Mouse (Mus musculus) bone marrow macrophage, adult 2 months (primary cell): ENCODE results near the gene Cyp2j12.

Experiments used
- CTCF ChIP-seq: IDR thresholded peaks from 2 replicates; pipeline ENCODE4 v1.5.1; 2012; ENCODE audit warnings: low read depth, mild to moderate bottlenecking, low read length, moderate library complexity
- POLR2A ChIP-seq: IDR thresholded peaks from 2 replicates; pipeline ENCODE4 v1.6.1; 2012; ENCODE audit warnings: mild to moderate bottlenecking, low read depth, low read length, borderline replicate concordance

GRCm38 (mm10) chr4:96134246-96134645, 6.7 kb downstream of the Cyp2j12 start:
- TF ChIP-seq POLR2A (no peak), CTCF (no peak)
